Mouse (Mus musculus) large intestine, adult 2 months (tissue): Measurements from ENCODE around the gene Kcnq1. TPM values are rescaled to one million over a fixed set of nuclear protein-coding genes. Genes with fewer than 3 reads are reported as not detected.

Source experiments
- DNase-seq: peaks from one replicate; pipeline ENCODE4 v3.0.0-alpha.2; 2012; ENCODE audit warnings: low read depth, low spot score
- WGBS: fragments of 180-500 bp; shearing (Covaris S2); methylation state at CpG from one replicate; pipeline ENCODE4 v1.1.7; 2018; 5-methylcytosine and 5-hydroxymethylcytosine counted together
- polyA plus RNA-seq: library from polyadenylated mRNA; depleted of rRNA; stranded (reverse); fragments of >200 nt; gene quantifications from 2 replicates; pipeline ENCODE4 v1.2.3, GENCODE M21; 2012

Gene Kcnq1
- polyA plus RNA-seq, 1 experiment, result 52.6 TPM

DNA sequence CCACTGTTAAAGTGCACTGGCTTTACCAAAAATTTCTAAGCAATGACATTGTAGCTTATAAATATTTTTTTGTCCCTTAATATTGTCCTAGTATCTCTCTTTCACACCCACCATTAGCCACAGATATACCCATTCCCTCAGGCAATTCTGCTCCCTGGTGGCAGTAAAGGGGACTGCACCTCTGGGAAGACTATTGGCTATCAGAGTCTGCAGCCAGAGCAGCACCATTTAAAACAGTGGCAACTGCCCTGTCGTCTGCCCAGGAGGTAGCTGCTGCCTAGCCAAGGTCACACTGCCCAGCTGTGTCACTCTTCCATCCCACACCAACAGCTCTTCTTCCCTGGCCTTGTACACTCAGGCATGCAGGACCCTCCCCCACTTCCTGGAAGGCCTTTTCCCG lies 19.8 kb upstream of the Kcnq1 start:
- no peak for DNase-seq
- WGBS, result 57% methylated on average over 2 of the region's 2 CpGs

DNA sequence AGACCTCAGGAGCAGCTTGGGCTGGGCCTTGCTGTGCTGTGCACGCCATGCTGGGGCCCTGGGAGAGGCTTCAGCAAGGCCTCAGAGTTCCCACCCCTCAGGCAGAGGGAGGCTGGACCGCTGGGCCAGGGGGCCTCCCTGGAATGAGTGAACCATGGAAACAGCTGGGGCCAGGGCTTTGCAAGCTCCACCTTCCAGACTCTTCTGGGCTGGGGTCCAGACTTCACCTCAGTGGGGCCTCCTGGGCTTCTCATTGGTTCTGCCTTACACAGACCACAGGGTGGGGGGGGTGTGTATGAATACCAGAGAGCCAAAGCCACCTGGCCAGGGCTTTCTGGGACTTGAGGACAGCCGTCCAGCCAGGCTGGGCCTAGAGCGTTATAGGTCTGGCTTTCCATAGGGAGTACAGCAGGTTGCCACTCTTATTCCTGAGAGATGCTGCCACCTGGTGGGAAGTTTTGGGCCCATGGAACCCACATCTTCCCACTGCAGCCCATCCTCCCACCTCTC lies 19.0 kb upstream of the Kcnq1 start:
- DNase-seq, result no peak
- 62% methylated on average over 4 of the region's 4 CpGs for WGBS

DNA sequence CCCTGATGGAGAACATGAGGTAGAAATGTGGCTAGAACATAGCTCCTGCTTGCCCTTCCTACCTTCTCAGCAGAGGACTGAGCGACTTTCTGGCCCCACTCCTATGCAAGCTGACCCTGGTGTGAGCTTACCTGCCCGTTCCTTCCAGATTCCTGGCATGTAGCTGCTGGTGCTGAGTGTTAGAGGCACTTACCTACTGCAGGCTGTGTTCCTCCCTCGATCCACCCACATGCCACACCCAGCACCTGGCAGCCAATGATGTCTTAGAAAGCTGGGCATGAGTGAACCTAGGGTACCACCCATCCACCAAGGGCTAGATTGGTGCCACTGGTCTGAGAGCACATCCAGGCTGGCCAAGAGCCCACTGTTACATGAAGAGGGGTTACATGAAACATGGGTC lies 12.3 kb upstream of the Kcnq1 start:
- WGBS, result 60% methylated on average over 3 of the region's 3 CpGs

DNA sequence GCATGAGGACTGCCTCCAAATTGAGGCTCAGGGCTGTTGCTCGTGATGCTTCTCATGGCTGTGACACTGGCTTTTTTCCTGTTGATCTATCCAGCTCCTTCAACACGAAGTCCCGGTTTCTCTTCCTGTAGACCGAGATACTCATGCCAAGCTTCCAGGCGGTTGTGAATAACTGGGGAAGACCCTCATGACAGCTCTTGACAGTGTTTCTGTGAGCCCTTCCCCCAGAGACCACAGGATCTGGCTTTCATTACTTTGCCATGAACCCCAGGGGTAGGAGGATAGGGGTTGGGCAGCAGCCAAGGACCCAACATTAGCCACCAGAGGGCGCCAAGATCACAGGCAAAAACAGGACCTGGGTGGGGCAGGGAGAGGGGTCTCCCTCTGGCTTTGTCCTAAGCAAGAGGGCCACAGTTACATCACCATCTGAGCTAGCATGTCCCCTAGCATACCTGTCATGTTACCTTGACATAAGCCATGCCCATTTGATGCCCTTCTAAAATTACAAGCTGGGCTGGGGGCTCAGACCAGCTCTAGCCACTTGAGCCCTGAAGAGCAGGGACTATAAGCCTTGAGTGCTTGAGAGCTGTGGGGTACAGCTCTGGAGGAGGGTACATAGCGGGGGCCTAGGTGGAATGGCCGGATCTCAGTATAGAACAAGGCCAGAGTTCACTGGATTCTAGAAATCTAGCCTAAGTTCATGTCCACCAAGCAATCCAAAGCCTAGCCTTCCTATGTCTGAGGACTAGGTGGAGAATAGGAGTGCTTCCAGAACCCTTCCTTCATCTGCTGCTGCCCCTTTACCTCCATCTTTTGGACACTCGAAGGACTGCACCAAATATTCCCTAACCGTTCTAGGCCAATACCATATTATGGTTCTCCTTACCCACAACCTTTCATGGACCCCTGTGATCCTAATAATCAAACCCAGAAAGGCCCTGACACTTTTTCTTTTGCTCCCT lies 11.3 kb upstream of the Kcnq1 start, which contains the start of gene Trpm5:
Gene Trpm5 (minus strand): TSS at position 51 of the 962 bp plus-strand sequence.
- no peak for DNase-seq
- 42% methylated on average over 10 of the region's 10 CpGs for WGBS

More for the DNA sequence above, 12.3 kb upstream of the Kcnq1 start:
- no peak for DNase-seq

DNA sequence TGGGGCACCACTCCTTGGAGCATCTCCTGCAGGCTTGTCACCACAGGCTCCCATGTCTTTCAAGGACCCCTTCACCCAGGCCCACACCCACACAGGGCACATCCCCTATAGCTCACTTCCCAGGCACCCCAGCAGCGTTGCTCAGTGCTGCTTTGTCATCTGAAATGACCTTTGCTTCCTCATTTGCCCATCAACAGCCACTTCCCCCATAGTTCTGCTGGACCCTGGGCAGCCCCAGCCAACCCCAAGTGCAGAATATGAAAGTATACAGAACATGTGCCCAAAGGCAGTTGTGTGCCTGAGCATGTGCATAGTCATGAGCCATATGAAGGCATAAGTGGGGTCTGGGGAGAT lies 10.6 kb upstream of the Kcnq1 start:
- WGBS, result 17% methylated on average over 1 of the region's 1 CpGs

DNA sequence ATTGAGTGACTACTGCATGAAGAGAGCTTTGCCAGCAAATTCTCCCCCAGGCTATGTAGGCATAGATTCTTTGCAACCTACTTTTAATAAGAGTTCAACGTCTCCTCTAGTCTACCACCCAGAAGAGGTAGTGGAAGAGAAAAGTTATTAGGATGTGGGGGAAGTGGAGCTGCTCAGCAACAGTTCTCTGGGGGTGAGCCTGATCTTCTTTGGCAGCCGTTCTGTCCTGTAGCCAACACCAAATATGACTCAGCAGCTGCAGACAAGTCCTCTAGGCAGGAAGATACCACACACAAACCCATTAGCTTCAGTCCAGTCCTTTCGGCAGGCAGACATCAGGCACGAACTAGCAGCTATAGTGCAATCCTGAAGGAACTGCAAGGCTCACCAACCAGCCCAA lies 5.4 kb upstream of the Kcnq1 start:
- no peak for DNase-seq
- WGBS, result 47% methylated on average over 4 of the region's 4 CpGs

More for the DNA sequence above, 10.6 kb upstream of the Kcnq1 start:
- no peak for DNase-seq

DNA sequence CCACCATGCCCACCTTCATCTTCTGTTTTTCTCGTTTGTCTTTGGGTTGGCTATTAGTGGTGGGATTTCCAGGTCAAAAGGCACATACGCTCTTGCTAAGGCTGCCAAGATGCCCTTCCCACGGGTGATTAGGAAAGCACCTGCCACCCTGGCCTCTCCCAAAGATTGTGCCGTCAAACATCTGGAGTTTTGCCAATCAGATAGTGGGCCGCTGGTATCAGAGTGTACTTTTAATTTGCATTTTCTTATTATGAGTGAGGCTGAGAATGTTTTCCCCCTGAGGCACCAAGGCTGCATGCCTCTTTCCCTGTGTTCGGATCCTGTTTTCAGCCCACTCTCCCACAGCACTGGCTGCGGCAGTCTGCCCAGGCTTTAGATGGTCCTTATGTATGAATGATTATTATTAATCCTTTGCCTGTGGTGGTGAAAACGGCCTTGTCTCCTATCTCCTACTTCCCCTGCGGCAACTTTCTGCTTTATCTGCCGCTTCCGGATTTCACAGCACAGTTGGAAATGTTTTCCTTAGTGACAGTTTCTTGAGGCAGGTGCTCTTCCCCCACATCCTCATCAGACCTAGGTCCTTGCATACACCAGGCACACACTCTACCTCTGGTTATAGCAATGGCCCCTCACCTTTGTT lies 784 bp upstream of the Kcnq1 start:
- DNase-seq, result peak; percentile 61
- 29% methylated on average over 11 of the region's 11 CpGs for WGBS

DNA sequence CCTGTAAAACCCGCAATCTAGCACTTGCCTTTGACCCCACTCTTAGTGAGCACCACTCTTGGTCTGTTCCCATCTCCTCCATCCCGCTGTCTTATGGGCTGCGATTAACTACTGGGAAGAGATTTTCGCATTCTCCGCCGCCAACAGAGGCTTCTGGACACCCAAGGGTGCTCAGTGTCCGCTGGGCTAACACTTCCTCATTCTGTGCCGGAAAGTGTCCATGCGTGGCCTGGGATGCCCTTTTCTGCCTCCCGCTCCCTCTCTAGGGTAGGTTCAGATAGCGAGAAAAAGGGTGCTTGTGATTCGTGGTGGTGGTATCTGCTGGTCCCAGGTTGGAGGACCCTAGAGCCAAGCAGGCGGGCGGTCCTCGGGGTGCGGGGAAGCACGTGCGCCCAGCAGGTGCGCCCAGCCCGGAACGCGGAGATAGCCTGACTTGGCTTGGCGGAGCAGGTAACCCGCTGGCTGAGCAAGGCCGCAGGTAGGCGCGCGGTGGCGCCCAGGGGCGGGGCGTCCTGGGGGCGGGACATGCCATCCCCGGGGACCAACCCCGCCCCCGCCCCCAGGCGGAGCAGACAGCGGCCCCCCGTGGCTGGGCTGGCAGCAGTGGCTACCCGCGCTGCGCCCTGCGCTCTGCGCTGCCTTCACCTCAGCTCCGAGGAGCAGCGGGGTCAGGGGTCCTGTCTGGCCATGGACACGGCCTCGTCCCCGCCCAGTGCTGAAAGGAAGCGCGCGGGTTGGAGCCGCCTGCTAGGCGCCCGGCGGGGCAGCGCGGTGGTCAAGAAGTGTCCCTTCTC lies 707 bp downstream of the Kcnq1 start:
- 4% methylated on average over 57 of the region's 57 CpGs for WGBS
- DNase-seq, result no peak

DNA sequence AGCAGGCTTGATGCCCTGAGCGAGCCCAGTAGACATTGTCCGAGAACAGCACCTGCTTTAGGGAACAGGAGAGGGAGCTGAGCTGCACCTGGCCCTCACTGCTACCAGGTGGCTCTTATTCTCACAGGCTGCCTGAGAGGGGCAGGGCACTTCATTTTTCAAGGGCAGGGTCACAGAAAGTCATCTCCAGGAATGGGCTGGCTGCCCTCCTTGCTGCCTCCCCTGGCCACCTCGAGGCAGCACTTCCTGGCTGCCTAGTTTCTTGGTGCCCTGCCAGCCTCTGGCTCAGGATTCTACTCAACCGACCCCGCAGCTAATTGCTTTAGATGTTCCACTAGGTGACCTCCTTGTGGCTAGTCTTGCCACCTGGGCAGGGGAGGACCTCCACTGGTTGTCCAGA lies 2.0 kb downstream of the Kcnq1 start:
- 16% methylated on average over 5 of the region's 5 CpGs for WGBS
- no peak for DNase-seq

DNA sequence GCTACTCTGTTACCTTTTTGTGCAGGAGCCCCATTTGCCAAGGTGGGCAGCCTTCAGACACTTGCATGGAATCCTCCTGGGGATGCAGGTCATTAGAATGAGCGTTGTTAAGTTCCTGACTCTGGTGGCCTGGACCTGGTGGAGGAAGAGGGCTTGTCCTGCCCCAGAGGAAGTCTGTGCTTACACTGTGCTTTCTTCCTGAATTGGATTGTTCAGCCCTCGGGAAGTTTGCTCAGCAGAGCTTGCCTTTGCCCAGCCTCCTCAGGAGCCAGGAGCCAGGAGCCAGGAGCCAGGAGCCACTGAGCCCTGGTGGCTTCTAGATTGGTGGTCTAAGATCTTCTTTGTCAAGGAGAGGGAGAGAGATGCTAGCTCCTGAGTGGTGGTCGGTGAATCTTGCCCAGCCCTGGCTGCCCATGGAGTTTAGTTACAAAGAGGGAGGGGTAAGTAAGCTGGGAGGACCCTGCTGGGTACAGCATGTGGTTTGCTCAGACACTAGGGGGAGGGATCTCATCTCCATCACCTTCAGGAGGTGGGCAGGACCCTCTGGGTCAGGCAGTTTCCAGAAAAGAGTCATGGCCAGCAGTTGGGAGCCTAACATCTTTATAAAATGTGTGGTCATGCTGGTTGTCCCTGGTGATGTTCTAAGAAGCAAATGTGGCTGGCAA lies 3.0 kb downstream of the Kcnq1 start:
- 7% methylated on average over 3 of the region's 3 CpGs for WGBS
- no peak for DNase-seq

DNA sequence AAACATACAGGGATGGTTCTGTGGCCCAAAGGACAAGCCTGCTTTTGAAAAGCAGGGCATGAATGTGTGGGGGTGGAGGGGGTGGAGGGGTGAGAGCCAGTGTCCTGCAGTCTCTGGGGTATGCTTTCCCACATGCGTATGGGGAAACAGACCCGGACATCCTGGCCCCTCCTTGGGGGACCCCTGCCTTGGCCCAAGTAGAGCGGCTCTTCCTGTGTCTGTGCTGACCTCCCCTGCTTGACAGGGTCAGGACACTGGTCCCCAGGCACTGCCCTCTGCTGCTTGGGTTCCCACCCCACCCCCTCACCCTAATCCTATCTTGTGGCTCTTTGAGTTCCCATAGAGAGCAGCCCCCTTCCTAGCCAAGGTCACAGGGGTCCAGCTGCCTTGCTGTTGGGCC lies 3.5 kb downstream of the Kcnq1 start:
- 15% methylated on average over 3 of the region's 3 CpGs for WGBS
- no peak for DNase-seq

DNA sequence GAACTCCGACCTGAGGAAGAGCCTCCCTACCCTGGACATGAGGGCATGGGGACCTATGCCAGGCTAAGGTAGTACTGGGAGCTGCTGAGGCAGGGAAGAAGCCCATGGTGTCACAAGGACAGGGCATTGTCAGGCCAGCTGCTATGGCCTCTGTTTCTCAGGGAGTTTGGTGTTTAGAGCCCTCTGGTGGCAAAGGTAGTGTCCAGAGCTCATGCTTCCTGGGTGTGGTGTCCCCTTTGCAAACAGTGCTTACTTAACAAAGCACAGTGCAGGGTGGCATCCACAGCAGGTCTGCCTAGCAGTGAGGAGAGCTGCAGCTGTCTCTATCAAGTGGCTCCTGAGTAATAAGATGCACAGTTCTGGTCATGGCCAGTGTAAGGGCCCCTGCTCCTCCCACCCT lies 4.6 kb downstream of the Kcnq1 start:
- 22% methylated on average over 1 of the region's 1 CpGs for WGBS
- DNase-seq, result no peak

DNA sequence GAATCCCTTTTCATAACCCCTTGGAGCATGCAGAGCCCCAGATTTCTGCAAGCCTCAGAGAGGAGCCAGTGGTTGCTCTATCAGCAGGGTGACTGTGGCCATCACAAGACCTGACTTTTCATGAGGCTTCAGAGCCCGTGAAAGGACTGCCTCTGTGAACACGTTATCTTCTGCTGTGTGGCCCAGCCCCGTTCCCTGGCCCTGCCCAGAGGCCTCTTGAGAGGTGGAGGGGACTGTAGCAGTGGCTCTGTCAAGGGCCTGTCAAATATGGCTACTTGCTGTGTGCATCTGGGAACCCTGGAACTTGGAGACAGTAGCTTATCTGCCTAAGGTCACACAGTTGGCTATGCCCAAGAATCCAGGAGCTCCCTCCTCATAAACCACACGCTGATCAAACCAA lies 5.6 kb downstream of the Kcnq1 start:
- no peak for DNase-seq
- 33% methylated on average over 4 of the region's 4 CpGs for WGBS

DNA sequence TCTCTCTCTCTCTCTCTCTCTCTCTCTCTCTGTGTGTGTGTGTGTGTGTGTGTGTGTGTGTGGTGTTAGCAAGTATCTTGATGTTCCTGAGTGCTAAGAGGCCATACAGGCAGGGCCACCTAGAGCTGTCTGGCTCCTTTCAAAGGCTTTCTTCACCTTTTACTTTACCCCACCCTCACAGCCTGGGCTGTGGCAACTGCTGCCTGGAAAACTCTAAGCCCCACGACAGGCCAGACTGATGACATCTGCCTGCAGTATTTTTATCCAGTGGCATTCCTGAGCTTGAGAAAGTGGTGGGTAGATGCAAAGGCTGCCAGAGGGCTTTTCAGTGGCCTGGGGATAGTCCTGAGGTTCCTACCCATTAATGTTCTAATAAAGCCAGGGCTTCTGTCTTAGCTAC lies 6.2 kb downstream of the Kcnq1 start:
- WGBS, result 14% methylated on average over 1 of the region's 1 CpGs
- DNase-seq, result no peak

DNA sequence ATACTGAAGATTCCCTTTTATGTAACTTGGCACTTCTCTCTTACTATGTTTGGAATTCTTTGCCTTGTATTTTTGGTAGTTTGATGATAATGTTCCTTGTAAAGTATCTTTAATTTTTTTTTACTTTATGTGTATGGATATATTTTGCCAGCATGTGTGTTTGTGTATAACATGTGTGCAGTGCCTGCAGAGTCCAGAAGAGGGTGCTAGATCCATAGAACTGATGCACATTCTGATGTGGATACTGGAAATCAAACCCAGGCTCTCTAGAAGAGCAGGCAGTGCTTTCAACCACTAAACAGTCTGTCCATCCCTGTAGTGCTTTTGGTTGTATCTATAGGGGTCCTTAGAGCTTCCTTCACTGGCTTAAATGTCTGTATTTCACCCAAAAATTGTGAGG lies 8.6 kb downstream of the Kcnq1 start:
- no peak for DNase-seq

DNA sequence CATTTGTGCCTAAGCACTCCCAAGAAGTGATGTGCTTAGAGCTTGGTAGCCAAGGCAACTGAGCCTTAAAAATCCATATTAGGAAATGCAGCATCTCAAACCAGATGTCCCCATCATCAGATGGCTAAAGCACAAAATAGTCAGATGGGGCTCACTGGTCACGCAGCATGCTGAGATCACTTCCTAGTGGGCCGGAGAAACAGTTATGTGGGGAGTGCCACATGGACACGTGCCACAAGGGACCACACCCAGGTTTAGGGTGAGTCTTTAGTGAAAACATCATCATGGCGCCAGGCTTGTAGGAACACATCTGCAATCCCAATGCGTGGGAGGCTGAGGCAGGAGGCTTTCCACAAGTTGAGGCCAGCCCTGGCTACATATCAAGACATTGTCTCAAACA lies 10.4 kb downstream of the Kcnq1 start:
- WGBS, result 43% methylated on average over 5 of the region's 5 CpGs
- DNase-seq, result no peak

DNA sequence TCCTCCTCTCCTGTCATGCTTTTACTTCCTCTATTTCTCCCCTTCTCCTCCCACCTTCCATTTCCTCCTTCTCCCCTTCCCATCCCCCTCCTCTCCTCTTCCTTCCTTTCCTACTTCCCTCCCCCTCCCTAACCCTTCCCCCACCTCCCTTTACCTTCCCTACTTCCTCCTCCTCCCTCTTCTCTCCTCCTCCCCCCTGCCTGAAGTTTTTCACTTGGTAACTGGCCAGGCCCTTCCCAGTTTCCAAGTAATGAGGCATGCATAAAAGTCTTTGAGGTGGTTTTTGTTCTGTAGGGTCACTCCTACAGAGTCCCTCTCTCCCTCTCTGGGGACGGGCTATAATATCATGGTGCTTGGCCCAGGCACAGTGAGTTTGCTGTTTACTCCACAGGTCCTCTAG lies 13.2 kb downstream of the Kcnq1 start:
- WGBS, result 0% methylated on average over 1 of the region's 1 CpGs
- peak; percentile 63 for DNase-seq

DNA sequence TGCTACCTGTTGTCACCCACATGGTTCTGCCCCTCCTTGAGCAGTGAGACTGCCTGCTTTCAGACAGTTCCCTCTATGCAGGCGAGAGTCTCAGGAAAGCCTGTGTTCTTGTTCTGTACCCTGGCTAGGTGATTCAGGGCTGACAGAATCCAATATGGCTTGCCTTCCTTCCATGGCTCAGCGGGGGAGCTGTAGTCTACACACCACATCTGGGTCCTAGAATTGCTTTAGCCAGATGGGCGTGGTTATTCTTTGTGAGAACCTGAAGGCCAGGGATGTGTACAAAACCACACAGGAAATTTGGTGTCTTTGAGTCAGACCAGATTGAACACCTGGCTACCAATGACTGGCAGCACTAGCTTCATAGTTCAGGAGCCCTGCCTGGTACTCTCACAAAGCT lies 13.7 kb downstream of the Kcnq1 start:
- WGBS, result 18% methylated on average over 3 of the region's 3 CpGs
- DNase-seq, result no peak

DNA sequence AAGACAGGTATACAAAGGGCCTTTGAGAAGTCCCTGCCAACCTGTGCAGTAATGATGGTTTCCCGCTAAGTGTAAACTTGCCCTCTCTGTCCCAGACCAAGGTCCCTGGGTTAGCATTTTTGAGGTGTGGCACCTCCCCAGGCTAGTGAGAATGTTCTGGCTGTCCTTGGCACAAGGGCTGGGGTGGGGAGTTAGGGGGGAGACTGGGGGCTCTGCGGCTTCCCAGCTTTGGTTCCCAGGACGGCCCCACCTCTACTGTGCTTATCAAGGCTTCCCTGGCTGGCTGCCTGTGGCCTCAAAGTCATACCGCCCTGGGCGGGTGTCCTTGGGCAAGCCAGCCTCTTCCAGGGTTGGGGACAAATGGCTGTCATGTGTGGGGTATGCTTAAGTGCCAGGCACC lies 16.0 kb downstream of the Kcnq1 start:
- peak; percentile 51 for DNase-seq
- WGBS, result 42% methylated on average over 5 of the region's 5 CpGs
